Mouse (Mus musculus) adrenal gland, adult 18-20 months (tissue): Measurements from ENCODE around the gene Deaf1. TPM values are rescaled to one million over a fixed set of nuclear protein-coding genes. Genes with fewer than 3 reads are reported as not detected.

Experiments used
- DNase-seq, 2 experiments: peaks; one replicate each; pipeline ENCODE4 v3.0.0; 2021 to 2022; ENCODE audit warnings: low spot score in 2 of 2
- total RNA-seq, 2 experiments: library from RNA; stranded (reverse); gene quantifications; 1 replicate in 1 of 2; 2 replicates in 1 of 2; pipeline ENCODE4 v1.2.3; 2021

Gene Deaf1
- total RNA-seq, 2 experiments from 2014 or later = 21.9 to 30.3 TPM

DNA sequence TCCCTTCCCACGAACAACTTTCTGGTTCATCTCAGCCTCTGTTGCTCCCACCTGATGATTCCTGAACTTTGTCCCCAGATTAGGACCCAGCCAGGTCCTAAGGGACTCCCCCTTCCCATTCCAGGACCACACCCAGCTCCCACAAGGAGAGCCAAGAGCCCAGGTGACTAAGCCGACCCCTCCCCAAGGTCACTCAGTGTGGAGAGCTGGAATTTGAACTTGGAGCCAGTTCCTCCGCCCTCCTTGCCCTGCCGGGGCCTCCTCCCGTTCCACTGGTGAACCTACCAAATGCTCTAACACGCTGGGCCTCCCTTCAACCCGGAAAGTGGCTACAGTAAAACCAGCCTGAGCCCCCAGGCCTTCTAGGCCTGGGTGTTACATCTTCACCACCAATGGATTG lies 12.5 kb upstream of the Deaf1 start:
- DNase-seq = no peak

DNA sequence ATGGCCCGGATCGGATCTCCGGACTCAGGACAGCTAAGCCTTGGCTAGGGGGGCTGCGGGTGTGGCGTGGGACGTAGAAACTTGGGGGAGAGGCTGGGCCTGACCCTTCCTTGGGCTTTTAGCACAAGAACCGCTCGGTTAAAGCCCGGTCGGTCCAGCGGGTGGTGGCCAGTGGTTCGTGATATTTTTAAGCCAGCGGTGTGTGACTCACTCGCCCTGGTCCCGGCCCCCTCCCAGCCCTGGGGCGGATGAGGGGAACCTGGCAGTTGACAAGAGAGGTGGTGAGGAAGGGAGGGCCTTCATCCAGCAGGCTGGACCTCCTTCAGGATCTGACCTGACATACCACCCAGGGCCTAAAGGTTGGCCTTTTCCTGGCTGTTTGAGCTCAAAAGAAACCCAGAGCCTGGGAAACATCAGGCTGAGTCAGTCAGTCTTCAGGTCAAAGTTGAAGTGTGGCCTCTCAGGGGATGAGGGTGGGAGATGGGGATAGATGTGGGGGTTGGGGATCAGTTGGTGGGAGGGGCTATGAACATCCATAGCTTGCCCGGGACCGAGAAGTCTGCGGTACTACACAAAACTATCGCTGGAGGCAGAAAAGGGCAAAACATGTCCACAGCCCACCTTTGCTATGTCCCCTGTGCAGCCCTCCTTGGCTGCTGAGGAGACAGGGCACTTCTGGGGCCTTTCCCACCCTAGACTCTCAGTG lies 11.9 kb upstream of the Deaf1 start:
- DNase-seq = no peak

GRCm38 (mm10) chr7:141338576-141339131 lies 11.2 kb upstream of the Deaf1 start, which contains the start of gene Eps8l2:
Eps8l2 (plus strand) TSS chr7:141338880.
- no peak for DNase-seq

DNA sequence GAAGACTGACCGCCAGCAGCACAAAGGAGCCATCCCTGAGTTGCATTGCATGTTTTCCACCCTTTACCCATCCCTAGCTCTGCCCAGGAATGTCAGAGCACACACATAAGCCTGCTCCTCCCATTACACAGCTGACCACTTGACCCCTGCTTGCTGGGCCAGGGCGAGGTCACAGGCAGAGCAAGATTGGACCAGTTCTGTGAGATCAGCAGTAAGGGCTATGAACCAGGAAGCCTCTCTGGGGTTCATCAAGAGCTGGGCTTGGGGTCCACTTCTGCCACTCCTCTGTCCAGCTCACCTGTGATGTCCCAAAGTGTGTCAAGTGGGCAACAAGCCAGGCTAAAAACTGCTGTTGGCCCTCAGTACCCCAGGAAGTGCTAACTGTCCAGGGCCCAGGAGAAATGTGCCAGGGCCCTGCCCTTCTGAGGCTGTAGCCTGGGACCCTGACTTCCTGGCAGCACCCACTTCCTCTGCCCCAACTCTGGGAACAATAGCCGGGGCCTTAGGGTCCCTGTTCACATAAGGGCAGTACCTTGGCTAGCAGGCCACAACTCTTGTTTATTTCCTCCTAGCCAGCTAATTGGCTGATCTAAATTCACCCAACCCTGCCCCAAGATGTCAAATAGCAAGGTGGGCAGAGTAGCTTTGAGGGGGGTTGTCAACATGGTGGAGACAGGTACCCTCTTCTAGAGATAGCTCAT lies 10.4 kb upstream of the Deaf1 start:
- DNase-seq = no peak

DNA sequence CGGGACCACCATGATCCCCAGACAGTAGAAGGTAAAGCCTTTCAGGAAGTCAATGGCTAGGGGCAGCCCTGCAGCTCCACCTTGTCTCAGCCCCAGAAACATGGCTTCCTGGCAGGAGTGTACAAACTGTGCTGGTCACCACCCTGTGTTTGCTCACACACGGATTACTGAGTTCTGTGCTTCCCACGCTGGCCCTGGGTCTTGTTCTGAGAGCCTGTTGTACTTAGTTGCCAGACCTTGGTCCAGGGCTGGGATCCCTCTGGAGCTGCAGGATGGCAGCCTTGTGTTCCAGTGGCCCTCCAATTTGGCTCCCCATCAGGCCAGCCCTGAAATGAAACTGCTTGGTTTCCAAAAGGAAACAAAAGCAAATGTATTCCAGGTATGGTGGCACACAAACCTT lies 8.8 kb upstream of the Deaf1 start:
- DNase-seq = no peak

DNA sequence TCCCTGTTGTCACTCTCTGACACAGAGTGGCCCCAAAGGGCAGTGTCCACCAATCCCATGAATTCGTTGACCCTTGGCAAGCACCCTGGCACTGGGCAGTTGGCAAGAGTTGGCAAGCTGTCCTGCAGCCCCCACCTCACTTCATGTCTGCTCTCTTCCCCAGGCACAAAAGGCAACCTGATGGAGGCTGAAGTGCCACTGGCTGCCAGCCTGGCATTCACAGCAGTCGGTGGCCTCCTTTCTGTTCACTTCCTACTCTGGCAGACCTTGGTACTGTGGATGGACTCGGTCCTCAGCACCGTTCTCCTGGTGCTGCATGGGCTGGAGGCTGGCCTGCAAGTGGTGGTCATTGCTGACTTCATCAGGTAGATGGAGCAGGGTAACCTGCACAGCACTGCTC lies 8.2 kb upstream of the Deaf1 start:
- DNase-seq = no peak

- DNase-seq = no peak
Measured at GRCm38 (mm10) chr7:141335044-141335579, 7.6 kb upstream of the Deaf1 start.

GRCm38 (mm10) chr7:141331990-141332389 lies 4.5 kb upstream of the Deaf1 start:
- no peak for DNase-seq

- no peak for DNase-seq
Measured at GRCm38 (mm10) chr7:141330706-141331105, 3.2 kb upstream of the Deaf1 start.

GRCm38 (mm10) chr7:141328373-141328990 lies 992 bp upstream of the Deaf1 start:
- DNase-seq = no peak

DNA sequence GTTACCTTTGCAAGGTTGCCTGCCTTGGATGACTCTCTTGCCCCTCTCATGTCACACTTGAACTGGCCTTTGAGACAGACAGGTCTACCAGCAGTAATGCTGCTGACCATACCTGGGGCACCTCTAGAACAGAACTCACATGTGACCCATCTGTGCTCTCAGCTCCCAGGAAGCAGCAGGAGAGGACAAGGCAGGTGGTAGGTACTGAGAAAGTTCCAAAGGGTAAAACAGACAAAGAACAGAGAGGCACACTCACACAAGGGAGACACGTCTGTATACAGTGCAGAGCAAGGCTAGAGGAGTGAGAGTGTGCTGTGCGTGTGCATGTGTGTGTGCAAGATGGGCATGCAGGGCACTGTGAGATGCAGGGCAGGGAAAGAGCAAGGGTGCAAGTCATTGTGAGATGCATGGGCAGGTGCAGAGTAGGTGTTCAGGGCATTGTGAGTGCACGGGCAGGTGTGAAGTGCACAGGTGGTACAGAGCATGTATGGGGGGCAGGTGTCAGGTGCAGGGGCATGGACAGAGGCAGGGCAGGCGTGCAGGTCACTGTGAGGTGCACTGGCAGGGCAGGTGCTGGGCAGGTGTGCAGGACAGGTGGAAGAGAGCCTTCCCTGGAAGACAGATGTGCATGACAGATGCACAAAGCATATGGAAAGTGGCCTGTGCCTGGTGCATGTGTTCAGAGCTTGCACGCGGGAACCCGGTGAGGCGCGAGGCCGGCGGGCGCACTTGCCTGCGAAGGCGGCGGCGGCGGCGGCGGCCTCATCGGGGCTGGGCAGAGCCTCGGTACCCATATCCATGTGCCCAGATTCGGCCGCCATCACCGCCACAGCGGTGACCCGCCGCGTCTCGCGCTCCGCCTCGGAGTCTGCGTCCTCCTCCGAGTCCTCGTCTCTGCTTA lies 694 bp downstream of the Deaf1 start:
- DNase-seq = peak in 1 of 2 experiments; percentile 53

- no peak for DNase-seq
Measured at GRCm38 (mm10) chr7:141324686-141325085, 2.8 kb downstream of the Deaf1 start.

DNA sequence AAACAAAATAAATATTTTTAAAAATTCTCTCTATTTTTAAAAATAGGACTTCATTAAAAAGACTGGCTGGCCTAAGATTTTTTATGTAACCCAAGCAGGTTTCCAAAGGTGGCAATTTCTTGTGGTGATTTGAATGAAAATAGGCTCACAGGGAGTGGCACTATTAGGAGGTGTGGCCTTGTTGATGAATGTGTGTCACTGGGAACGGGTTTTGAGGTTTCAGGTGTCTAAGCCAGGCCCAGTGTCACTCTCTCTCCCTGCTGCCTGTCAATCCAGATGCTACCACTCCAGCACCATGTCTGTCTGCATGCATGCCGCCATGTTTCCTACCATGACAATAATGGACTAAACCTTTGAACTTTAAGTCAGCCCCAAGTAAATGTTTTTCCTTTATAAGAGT lies 8.0 kb downstream of the Deaf1 start:
- no peak for DNase-seq

DNA sequence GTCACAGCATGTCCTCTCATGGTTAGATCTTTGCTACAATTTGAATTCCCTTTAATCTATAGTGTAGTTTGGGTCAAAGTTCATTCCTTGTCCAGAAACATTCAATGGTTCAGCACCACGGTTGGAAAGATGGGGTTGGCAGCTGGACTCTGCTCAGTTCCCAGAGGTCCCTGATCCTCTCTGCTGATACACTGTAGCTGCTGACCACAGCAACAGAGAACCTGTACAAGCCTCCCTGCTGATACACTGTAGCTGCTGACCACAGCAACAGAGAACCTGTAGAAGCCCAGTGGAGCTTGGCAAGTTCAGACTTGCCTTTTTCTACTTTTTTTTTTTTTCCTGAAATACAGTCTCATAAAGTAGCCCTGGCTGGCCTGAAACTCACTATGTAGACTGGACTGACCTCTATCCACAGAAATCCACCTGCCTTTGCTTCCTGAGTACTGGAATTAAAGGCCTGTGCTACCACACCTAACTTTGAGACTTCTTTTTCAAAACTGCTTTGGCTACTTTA lies 9.8 kb downstream of the Deaf1 start:
- DNase-seq = no peak

GRCm38 (mm10) chr7:141315974-141316373 lies 11.5 kb downstream of the Deaf1 start:
- no peak for DNase-seq

DNA sequence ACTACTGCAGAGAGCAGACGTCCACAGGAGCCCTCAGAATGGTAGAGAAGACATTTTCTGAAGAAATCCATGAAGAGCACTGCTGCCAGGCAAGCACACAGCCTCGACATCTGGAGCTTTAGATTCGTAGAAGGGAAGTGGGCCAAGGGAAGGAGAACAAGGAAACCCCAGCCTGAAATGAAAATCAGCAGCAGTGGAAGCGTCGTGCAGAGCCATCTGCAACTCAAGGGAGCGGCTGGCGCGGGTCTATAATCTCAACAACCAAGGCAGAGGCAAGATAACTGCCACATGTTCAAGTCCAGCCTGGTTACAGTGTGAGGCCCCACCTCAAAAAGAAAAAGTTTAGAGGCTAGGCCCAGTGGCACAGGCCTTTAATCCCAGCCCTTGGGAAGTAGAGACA lies 12.4 kb downstream of the Deaf1 start:
- no peak for DNase-seq

DNA sequence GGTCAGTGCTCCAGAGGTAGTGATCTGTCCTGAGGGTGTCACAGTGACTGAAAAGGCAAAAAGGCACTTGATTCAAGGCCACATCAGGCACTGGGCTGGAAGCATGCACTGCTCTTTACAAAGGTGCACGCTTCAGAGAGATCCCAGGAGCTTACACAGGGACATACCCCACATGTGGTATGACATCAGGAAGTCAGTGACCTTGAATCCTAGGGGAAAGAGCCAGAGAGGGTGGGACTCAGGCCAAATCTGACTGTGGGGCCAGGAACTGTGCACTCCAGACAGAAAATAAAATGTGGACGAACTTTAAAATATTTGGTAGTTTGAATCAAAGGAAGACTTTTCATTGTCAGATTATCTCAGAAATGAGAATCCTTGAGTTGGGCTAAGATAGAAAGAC lies 13.1 kb downstream of the Deaf1 start:
- DNase-seq = no peak

DNA sequence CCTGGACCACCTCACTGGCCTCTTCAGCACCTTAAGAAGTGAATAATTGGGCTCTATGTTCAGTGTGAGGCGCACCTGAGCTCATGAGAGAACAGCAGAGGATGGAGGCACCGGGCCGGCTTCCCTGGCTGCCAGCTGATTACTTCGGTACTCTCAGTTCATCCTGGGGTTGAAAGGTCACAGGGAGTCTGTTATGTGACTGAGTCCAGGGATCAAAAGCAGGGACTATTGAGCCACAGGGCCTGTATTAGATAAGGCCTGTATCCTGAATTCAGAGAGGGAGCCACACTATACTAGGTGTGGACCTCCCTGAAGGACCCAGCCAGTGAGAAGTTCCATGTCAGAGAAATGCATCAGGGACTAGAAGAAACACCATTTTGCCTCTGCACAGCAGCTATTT lies 23.0 kb downstream of the Deaf1 start:
- DNase-seq = no peak

- DNase-seq = no peak
Measured at GRCm38 (mm10) chr7:141302702-141303268, 24.7 kb downstream of the Deaf1 start.

DNA sequence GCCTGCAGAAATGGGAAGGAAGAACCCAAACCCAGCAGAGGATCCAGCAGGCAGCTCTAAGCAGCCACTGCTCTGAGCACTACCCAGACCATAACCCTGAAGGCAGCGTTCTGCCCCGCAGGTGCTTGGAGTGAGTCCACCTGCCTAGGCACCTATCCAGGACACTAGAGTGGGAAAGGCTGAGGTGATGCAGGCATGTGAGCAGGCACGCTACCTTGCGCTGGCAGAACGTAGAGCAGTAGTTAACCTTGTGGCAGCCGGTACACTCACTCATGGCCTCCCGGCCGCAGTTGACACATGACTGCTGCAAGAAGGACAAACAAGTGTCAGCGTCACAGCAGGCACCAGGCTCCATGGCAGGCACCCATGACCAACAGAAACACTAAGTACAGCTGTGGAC lies 26.1 kb downstream of the Deaf1 start:
- no peak for DNase-seq
